Mouse (Mus musculus): ENCODE results near the gene Plxna2. TPM values are rescaled to one million over a fixed set of nuclear protein-coding genes. Genes with fewer than 3 reads are reported as not detected.

The Plxna2 gene
- polyA plus RNA-seq, 1 experiment from 2014 or later: 6.5 TPM

- Histone ChIP-seq H3K4me3 (ENCODE audit: control insufficient read depth in 1 of 2, insufficient read depth in 1 of 2, low read depth in 1 of 2, low read length in 2 of 2) (no peak overlapping the region), H3K9me3 (ENCODE audit: control insufficient read depth, low read length) (no peaks in the 10 kb centered on the region), H3K9ac (ENCODE audit: low read length) (no peak overlapping the region), H3K4me2 (ENCODE audit: low read length) (no peak overlapping the region), H3K36me3 (ENCODE audit: control insufficient read depth, insufficient read depth, low read length) (no peaks in the 10 kb centered on the region), H3K4me1 (ENCODE audit: control insufficient read depth in 2 of 2, insufficient read depth in 2 of 2, low read length in 2 of 2) (peaks cover 14 to 40% of the 10 kb centered on the region in 2 experiments), H3K27me3 (ENCODE audit: control insufficient read depth, insufficient read depth, low read length) (no peaks in the 10 kb centered on the region), H3K27ac (replicated peaks in 1 of 2; ENCODE audit: control insufficient read depth in 1 of 2, insufficient read depth in 1 of 2, low read depth in 2 of 2, low read length in 2 of 2) (no peak overlapping the region)
- ATAC-seq (ENCODE audit: insufficient number of reproducible peaks, insufficient read depth, low FRiP score, low read depth): no peak
- 91% methylated on average over 2 of the region's 2 CpGs for WGBS
Observed at GRCm38 (mm10) chr1:194694805-194695204, 76.8 kb downstream of the Plxna2 start.

GRCm38 (mm10) chr1:194697439-194697838 lies 79.4 kb downstream of the Plxna2 start:
- Histone ChIP-seq H3K4me1 (ENCODE audit: control insufficient read depth in 2 of 2, insufficient read depth in 2 of 2, low read length in 2 of 2) (peaks cover 14 to 40% of the 10 kb centered on the region in 2 experiments), H3K27me3 (ENCODE audit: control insufficient read depth, insufficient read depth, low read length) (no peaks in the 10 kb centered on the region), H3K9me3 (ENCODE audit: control insufficient read depth, low read length) (no peaks in the 10 kb centered on the region), H3K4me2 (ENCODE audit: low read length) (no peak overlapping the region), H3K27ac (replicated peaks in 1 of 2; ENCODE audit: control insufficient read depth in 1 of 2, insufficient read depth in 1 of 2, low read depth in 2 of 2, low read length in 2 of 2) (no peak overlapping the region), H3K36me3 (ENCODE audit: control insufficient read depth, insufficient read depth, low read length) (no peaks in the 10 kb centered on the region), H3K9ac (ENCODE audit: low read length) (no peak overlapping the region), H3K4me3 (ENCODE audit: control insufficient read depth in 1 of 2, insufficient read depth in 1 of 2, low read depth in 1 of 2, low read length in 2 of 2) (no peak overlapping the region)
- no peak for ATAC-seq (ENCODE audit: insufficient number of reproducible peaks, insufficient read depth, low FRiP score, low read depth)
- 63% methylated on average over 2 of the region's 2 CpGs for WGBS

DNA sequence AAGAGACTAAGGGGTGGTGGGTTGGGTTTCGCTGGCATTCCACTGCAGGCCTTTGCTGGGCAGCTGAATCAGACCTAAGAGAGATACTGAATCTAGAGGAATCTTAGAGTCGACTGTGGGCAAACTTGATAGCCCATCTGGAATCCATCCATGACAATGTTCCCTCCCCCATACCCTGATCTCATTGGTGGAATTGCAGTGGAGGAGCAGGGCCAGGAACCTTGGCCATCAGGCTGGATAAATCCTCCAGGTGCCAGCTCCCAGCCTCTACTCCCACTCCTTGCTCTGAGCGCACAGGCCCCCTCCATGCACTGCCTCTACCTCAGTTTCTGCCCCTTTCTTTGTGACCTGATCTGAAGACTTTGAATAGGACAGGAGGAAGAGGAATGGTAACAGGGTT lies 81.3 kb downstream of the Plxna2 start:
- Histone ChIP-seq H3K4me1 (ENCODE audit: control insufficient read depth in 2 of 2, insufficient read depth in 2 of 2, low read length in 2 of 2) (peaks cover 11 to 26% of the 10 kb centered on the region in 2 experiments), H3K27me3 (ENCODE audit: control insufficient read depth, insufficient read depth, low read length) (no peaks in the 10 kb centered on the region), H3K9ac (ENCODE audit: low read length) (no peak overlapping the region), H3K4me3 (ENCODE audit: control insufficient read depth in 1 of 2, insufficient read depth in 1 of 2, low read depth in 1 of 2, low read length in 2 of 2) (no peak overlapping the region), H3K4me2 (ENCODE audit: low read length) (no peak overlapping the region), H3K27ac (replicated peaks in 1 of 2; ENCODE audit: control insufficient read depth in 1 of 2, insufficient read depth in 1 of 2, low read depth in 2 of 2, low read length in 2 of 2) (no peak overlapping the region), H3K9me3 (ENCODE audit: control insufficient read depth, low read length) (no peaks in the 10 kb centered on the region), H3K36me3 (ENCODE audit: control insufficient read depth, insufficient read depth, low read length) (no peaks in the 10 kb centered on the region)
- 68% methylated on average over 3 of the region's 3 CpGs for WGBS
- ATAC-seq (ENCODE audit: insufficient number of reproducible peaks, insufficient read depth, low FRiP score, low read depth): no peak

GRCm38 (mm10) chr1:194703235-194703634 lies 85.2 kb downstream of the Plxna2 start:
- H3K36me3 ChIP-seq (ENCODE audit: control insufficient read depth, insufficient read depth, low read length): no peaks in the 10 kb centered on the region
- no peak overlapping the region for H3K4me3 ChIP-seq (ENCODE audit: control insufficient read depth in 1 of 2, insufficient read depth in 1 of 2, low read depth in 1 of 2, low read length in 2 of 2)
- no peaks in the 10 kb centered on the region for H3K9me3 ChIP-seq (ENCODE audit: control insufficient read depth, low read length)
- 62% methylated on average over 2 of the region's 2 CpGs for WGBS
- no peaks in the 10 kb centered on the region for H3K27me3 ChIP-seq (ENCODE audit: control insufficient read depth, insufficient read depth, low read length)
- H3K9ac ChIP-seq (ENCODE audit: low read length): no peak overlapping the region
- no peak for ATAC-seq (ENCODE audit: insufficient number of reproducible peaks, insufficient read depth, low FRiP score, low read depth)
- H3K4me2 ChIP-seq (ENCODE audit: low read length): no peak overlapping the region
- 0 out of 4 replicates have a peak, but pooled peaks cover 0 to 3% of the 10 kb centered on the region in 2 experiments for H3K4me1 ChIP-seq (ENCODE audit: control insufficient read depth in 2 of 2, insufficient read depth in 2 of 2, low read length in 2 of 2)
- H3K27ac ChIP-seq (replicated peaks in 1 of 2; ENCODE audit: control insufficient read depth in 1 of 2, insufficient read depth in 1 of 2, low read depth in 2 of 2, low read length in 2 of 2): no peak overlapping the region

GRCm38 (mm10) chr1:194704171-194704855 lies 86.3 kb downstream of the Plxna2 start:
- 84% methylated on average over 1 of the region's 1 CpGs for WGBS
- H3K4me2 ChIP-seq (ENCODE audit: low read length): no peak overlapping the region

DNA sequence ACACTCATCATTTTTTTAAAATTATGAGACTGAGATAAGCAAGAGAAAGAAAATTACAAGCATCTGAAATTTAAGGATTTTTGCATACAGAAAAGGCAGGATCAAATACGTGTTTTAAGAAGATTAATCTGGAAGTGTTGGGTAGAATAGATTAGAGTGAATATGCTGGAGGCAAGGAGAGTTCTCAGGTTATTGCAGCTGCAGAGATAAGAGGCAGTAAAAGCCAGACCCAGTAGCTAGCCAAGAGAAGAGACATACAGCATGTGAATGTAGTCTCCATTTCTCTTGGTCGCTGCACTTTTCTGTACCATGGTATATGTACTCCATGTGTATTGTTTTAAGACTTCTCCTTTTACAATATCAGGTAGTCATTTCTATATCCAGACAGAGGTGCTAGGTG lies 88.5 kb downstream of the Plxna2 start:
- Histone ChIP-seq H3K9ac (ENCODE audit: low read length) (no peak overlapping the region), H3K27ac (replicated peaks in 1 of 2; ENCODE audit: control insufficient read depth in 1 of 2, insufficient read depth in 1 of 2, low read depth in 2 of 2, low read length in 2 of 2) (no peak overlapping the region), H3K4me2 (ENCODE audit: low read length) (no peak overlapping the region), H3K36me3 (ENCODE audit: control insufficient read depth, insufficient read depth, low read length) (no peaks in the 10 kb centered on the region), H3K9me3 (ENCODE audit: control insufficient read depth, low read length) (no peaks in the 10 kb centered on the region), H3K4me3 (ENCODE audit: control insufficient read depth in 1 of 2, insufficient read depth in 1 of 2, low read depth in 1 of 2, low read length in 2 of 2) (no peak overlapping the region), H3K27me3 (ENCODE audit: control insufficient read depth, insufficient read depth, low read length) (no peaks in the 10 kb centered on the region), H3K4me1 (ENCODE audit: control insufficient read depth in 2 of 2, insufficient read depth in 2 of 2, low read length in 2 of 2) (no peaks in the 10 kb centered on the region)
- 64% methylated on average over 2 of the region's 2 CpGs for WGBS
- ATAC-seq (ENCODE audit: insufficient number of reproducible peaks, insufficient read depth, low FRiP score, low read depth): no peak

More at GRCm38 (mm10) chr1:194704171-194704855, 86.3 kb downstream of the Plxna2 start:
- Histone ChIP-seq H3K4me3 (ENCODE audit: control insufficient read depth in 1 of 2, insufficient read depth in 1 of 2, low read depth in 1 of 2, low read length in 2 of 2) (no peak overlapping the region), H3K36me3 (ENCODE audit: control insufficient read depth, insufficient read depth, low read length) (no peaks in the 10 kb centered on the region), H3K27me3 (ENCODE audit: control insufficient read depth, insufficient read depth, low read length) (no peaks in the 10 kb centered on the region), H3K4me1 (ENCODE audit: control insufficient read depth in 2 of 2, insufficient read depth in 2 of 2, low read length in 2 of 2) (0 out of 4 replicates have a peak, but pooled peaks cover 0 to 2% of the 10 kb centered on the region in 2 experiments), H3K9ac (ENCODE audit: low read length) (no peak overlapping the region), H3K9me3 (ENCODE audit: control insufficient read depth, low read length) (no peaks in the 10 kb centered on the region), H3K27ac (replicated peaks in 1 of 2; ENCODE audit: control insufficient read depth in 1 of 2, insufficient read depth in 1 of 2, low read depth in 2 of 2, low read length in 2 of 2) (no peak overlapping the region)
- ATAC-seq (ENCODE audit: insufficient number of reproducible peaks, insufficient read depth, low FRiP score, low read depth): no peak

- H3K4me1 ChIP-seq (ENCODE audit: control insufficient read depth in 2 of 2, insufficient read depth in 2 of 2, low read length in 2 of 2): 0 out of 4 replicates have a peak, but pooled peaks cover 0 to 4% of the 10 kb centered on the region in 2 experiments
- 19% methylated on average over 2 of the region's 2 CpGs for WGBS
- H3K4me3 ChIP-seq (ENCODE audit: control insufficient read depth in 1 of 2, insufficient read depth in 1 of 2, low read depth in 1 of 2, low read length in 2 of 2): no peak overlapping the region
- H3K36me3 ChIP-seq (ENCODE audit: control insufficient read depth, insufficient read depth, low read length): 0 out of 2 replicates have a peak, but pooled peaks cover 4% of the 10 kb centered on the region
- no peak overlapping the region for H3K9ac ChIP-seq (ENCODE audit: low read length)
- H3K9me3 ChIP-seq (ENCODE audit: control insufficient read depth, low read length): no peaks in the 10 kb centered on the region
- no peak for ATAC-seq (ENCODE audit: insufficient number of reproducible peaks, insufficient read depth, low FRiP score, low read depth)
- no peak overlapping the region for H3K4me2 ChIP-seq (ENCODE audit: low read length)
- H3K27ac ChIP-seq (replicated peaks in 1 of 2; ENCODE audit: control insufficient read depth in 1 of 2, insufficient read depth in 1 of 2, low read depth in 2 of 2, low read length in 2 of 2): no peak overlapping the region
- H3K27me3 ChIP-seq (ENCODE audit: control insufficient read depth, insufficient read depth, low read length): no peaks in the 10 kb centered on the region
Observed at GRCm38 (mm10) chr1:194712373-194712772, 94.4 kb downstream of the Plxna2 start.
